Mouse (Mus musculus) lung, postnatal 25 days (tissue): Measurements from ENCODE around the gene Fam181a.

Experiments
- DNase-seq: peaks from one replicate; pipeline ENCODE4 v3.0.0; 2022; ENCODE audit warnings: low spot score

Gene Fam181a

GRCm38 (mm10) chr12:103314640-103315361 lies 4.0 kb downstream of the Fam181a start:
- no peak for DNase-seq

GRCm38 (mm10) chr12:103315831-103316545 lies 5.2 kb downstream of the Fam181a start:
- DNase-seq, result no peak

GRCm38 (mm10) chr12:103322801-103323200 lies 12.0 kb downstream of the Fam181a start:
- DNase-seq, result no peak

- DNase-seq, result peak; percentile 88
These were observed 14.5 kb downstream of the Fam181a start for GRCm38 (mm10) chr12:103325156-103325857.

- no peak for DNase-seq
These were observed 15.8 kb downstream of the Fam181a start for GRCm38 (mm10) chr12:103326569-103326968.

GRCm38 (mm10) chr12:103327107-103327506 lies 16.3 kb downstream of the Fam181a start:
- DNase-seq, result no peak

GRCm38 (mm10) chr12:103328448-103329191 lies 17.8 kb downstream of the Fam181a start:
- peak; percentile 64 for DNase-seq

- DNase-seq, result no peak
These were observed 20.7 kb downstream of the Fam181a start for GRCm38 (mm10) chr12:103331491-103331890.

- DNase-seq, result no peak
These were observed 22.1 kb downstream of the Fam181a start for GRCm38 (mm10) chr12:103332879-103333278.

GRCm38 (mm10) chr12:103333426-103333825 lies 22.7 kb downstream of the Fam181a start:
- no peak for DNase-seq

- DNase-seq, result no peak
These were observed 26.0 kb downstream of the Fam181a start for GRCm38 (mm10) chr12:103336766-103337165.

- no peak for DNase-seq
These were observed 27.5 kb downstream of the Fam181a start for GRCm38 (mm10) chr12:103338162-103338798.

GRCm38 (mm10) chr12:103341212-103341611 lies 30.4 kb downstream of the Fam181a start:
- peak; percentile 55 for DNase-seq

GRCm38 (mm10) chr12:103343456-103343855 lies 32.7 kb downstream of the Fam181a start:
- peak; percentile 72 for DNase-seq

- DNase-seq, result no peak
These were observed 34.2 kb downstream of the Fam181a start for GRCm38 (mm10) chr12:103344934-103345333.

GRCm38 (mm10) chr12:103346945-103347344 lies 36.2 kb downstream of the Fam181a start:
- no peak for DNase-seq

GRCm38 (mm10) chr12:103347406-103347805 lies 36.6 kb downstream of the Fam181a start:
- DNase-seq, result no peak

- DNase-seq, result peak; percentile 84
These were observed 37.7 kb downstream of the Fam181a start for GRCm38 (mm10) chr12:103348506-103348905.

GRCm38 (mm10) chr12:103352735-103353134 lies 42.0 kb downstream of the Fam181a start:
- no peak for DNase-seq

GRCm38 (mm10) chr12:103353538-103353937 lies 42.8 kb downstream of the Fam181a start:
- DNase-seq, result no peak

- DNase-seq, result no peak
These were observed 45.1 kb downstream of the Fam181a start, which contains the start of gene Asb2 for GRCm38 (mm10) chr12:103355746-103356414. Asb2 (minus strand) TSS chr12:103356001.
